Mouse (Mus musculus) E14TG2a.4 (cell line): ENCODE data around the gene Med15.

Source experiments
- CTCF ChIP-seq: conservative IDR thresholded peaks from 2 replicates; pipeline ENCODE4 v1.5.1; 2014; ENCODE audit warnings: low read length
- NANOG ChIP-seq: IDR thresholded peaks from 2 replicates; pipeline ENCODE4 v1.6.1; 2014; ENCODE audit warnings: borderline replicate concordance, low read length, mixed read lengths
- POU5F1 ChIP-seq: IDR thresholded peaks from 2 replicates; pipeline ENCODE4 v1.6.1; 2014; ENCODE audit warnings: low read length, borderline replicate concordance

DNA sequence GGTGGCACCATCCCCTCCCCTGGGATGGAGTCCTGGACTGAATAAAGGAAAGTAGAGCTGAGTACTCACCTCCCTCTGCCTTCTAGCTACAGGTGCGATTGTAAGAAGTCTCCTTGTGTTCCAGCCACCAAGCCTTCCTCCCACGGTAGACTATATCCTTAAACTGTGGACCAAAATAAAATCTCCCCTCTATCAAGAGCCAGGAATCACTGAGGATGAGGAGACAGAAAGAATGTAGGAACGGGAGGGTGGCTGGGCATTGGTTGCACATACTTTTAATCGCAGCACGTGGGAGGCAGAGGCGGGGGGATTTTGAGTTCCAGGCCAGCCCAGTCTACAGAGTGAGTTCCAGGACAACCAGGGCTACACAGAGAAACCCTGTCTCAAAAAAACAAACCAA, 260 bp downstream of the Med15 start:
- TF ChIP-seq CTCF (no peak), POU5F1 (no peak), NANOG (no peak)
